Mouse (Mus musculus) skeletal muscle tissue, postnatal 0 days (tissue): ENCODE results near the gene Syt1. TPM values are rescaled to one million over a fixed set of nuclear protein-coding genes. Genes with fewer than 3 reads are reported as not detected.

Experiments used
- polyA plus RNA-seq: library from polyadenylated mRNA; unstranded; fragments of >200 nt; fragmentation: Nextera tagmentation; extraction: Ambion mirVana; gene quantifications from 2 replicates; pipeline ENCODE4 v1.2.1, GENCODE M21; 2015

The Syt1 gene
- polyA plus RNA-seq, result 0.17 and 0.19 TPM in 2 replicates

GRCm38 (mm10) chr10:109010241-109011193 is at the start of gene Syt1:
Gene Syt1, minus strand, starts transcription at chr10:109010982.

GRCm38 (mm10) chr10:108699946-108700345 is 310.8 kb downstream of the Syt1 start, which contains the start of gene Gm5136:
Gene Gm5136, minus strand, starts transcription at chr10:108700160.

